Mouse (Mus musculus): Measurements from ENCODE around the gene Olfr433. TPM values are rescaled to one million over a fixed set of nuclear protein-coding genes. Genes with fewer than 3 reads are reported as not detected.
"Not testable (repeated sequence)": the region's sequence is repeated elsewhere in the genome, so short reads cannot be mapped to it uniquely, and the experiment has no call there.

Olfr433 gene
- under 1 TPM in 1 of 2 experiments, not detected in 1; 0.15 TPM for polyA plus RNA-seq (2017; shearing (Covaris generic))

DNA sequence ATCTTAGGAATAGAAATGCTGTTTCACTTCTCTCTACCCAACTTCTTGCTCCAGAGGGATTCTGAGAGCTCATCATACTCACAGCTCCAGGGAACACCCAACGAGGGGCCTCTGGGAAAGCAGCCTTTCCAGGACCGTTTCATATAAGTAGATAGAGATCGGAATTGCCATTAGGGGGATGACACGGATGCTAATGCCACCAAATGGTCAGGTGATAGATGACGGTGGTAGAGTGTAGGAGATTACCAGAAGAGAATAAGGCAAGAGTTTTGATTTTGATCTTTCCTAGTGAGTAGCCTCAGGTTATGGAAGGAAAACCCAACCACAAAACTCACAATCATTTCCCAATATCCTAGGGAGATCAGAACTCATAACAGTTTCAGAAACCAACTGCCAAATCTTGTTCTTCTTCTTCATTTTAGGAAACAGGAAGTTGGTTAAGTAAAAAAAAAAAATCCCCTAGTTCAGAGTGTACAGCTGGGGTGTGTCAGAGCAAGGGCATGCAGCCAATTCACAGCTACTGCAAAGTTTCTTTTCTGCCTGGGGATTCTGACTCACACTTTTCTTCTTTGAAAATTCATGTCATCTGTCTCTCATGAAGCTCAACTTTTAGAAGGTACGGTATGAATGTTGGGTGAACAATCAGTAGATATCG is at the start of gene Olfr433:
Olfr433 (plus strand) TSS at position 183 of the 655 bp plus-strand sequence.
- ATAC-seq: peak; percentile 97

DNA sequence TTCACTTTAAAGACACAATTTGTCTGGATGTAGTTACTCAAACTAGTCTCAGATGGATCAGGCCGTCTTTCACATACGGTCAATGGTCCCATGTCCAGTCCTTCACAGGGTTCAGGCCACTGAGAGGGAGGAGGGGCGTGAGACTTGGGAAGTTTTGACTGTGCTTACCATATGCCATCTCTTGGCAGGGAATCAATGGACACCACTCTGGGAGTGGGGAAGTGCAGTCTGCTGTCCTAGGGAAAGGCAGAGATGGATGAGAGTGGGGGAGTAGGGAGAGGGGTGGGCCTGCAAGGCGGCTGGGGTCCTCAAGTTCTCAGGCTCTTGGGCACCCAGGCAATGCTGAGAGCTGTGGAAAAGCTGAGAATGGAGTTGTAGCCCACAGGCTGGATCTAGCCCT is 45.5 kb upstream of the Olfr433 start:
- no peak for ATAC-seq

DNA sequence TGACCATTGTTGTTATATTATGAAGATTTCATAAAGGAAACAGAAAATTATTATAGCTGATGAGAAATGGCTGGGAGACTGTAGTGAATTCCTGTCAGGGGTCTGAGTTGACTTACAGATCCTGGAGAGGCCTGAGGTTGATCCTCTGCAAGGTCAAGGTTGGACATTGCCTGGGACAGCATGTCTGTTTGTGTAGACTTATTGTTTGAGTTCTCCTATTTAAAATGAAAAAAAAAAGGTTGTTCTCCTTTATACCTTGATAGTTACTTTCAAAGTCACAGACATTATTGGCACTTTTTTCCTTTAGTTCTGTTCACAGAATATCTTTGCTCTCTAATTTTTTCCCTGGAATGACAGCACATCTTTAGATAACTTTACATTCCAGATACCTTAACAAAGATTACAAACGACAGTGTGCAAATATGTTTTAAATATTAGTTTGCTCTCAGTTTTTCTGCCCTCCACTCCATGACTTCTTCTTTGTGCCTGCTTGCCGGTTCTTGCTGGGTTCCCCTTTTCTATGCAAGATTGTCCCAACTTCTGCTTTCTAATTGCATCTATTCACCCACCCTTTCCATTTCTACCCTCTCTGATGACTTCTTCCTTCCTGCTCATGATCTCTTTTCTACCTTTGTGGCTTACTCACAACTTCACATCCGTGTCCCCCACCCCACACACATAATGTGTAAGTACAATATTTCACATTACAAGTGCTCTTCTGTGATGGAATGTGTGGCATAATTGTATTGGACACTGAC is 36.0 kb upstream of the Olfr433 start:
- not testable (repeated sequence) for ATAC-seq

DNA sequence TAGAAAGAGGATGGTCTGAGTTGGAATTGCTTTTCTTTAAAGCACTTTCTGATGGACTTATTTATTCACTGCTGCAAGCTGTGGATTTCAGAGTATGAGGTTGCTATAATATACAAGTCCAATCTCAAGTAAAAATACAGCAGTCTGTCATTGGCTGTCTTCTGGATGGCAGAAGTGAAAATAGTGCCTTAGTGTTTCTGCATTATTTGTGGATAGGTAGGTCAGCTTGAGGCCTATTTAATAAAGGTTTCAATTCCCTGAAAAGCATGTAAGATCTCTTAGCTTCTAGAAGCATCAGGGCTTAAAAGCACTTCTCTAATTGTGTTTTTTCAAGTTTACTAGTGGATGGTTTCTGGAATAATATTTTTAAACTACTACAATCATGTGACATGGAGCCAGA is 33.5 kb upstream of the Olfr433 start:
- not testable (repeated sequence) for ATAC-seq

DNA sequence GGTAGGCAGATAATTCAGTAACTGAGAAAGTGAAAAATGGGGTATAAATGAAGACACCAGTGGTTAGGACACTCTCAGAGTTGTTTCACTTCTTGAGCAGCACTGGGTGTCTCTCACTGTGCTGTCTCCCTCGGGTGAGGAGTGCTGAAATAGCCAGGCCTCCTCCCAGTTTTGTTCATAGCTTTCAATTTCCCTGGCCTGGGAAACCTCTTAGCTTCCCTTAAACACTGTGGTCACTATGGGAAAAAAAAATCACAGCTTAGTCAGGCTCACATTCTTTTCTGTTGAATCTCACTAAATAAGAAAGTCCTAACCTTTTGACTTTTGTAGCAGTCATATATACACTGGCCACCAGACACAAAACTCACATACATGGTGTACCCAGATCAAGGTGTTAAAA is 8.8 kb upstream of the Olfr433 start, which contains the start of gene Ifi205:
Ifi205 (minus strand) TSS at position 113 of the 400 bp plus-strand sequence.
- no peak for ATAC-seq

DNA sequence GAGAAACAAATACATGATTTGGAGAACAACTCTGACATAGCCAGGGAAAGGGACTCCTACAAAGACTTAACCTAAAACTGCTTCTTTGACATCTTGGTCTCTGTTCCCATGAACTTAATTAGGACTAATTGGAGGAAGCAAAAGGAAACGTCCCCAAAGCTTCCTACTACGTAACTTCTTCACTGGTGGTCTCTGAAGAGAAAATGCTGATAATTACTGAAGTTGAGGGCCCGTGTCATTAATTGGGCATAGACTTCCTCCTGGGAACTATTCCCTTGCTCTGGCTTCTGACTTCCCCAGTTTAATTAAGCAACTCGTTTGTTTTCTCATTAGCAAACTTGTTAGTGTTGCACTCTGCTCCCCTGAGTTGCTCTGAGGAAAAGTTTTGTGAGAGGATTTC is 4.7 kb upstream of the Olfr433 start:
- no peak for ATAC-seq

DNA sequence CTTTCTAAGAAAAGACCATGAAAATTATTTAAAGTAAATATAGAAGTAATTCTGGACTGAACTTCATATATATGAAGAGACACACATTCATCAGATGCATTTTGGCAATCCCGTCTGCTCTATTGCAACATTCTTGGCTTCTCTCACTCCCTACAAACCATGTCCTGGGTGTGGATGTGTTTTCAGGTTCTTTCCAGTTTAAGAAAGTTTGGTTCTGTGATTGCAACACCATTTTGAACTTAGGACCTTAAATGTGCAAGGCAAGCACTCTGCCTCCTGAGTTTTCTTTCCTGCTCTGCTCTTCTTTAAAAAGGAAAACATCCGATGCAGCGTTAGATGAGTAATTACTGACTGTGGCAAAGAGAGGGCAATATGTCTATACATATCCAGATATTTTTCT is 2.0 kb upstream of the Olfr433 start:
- ATAC-seq: no peak

DNA sequence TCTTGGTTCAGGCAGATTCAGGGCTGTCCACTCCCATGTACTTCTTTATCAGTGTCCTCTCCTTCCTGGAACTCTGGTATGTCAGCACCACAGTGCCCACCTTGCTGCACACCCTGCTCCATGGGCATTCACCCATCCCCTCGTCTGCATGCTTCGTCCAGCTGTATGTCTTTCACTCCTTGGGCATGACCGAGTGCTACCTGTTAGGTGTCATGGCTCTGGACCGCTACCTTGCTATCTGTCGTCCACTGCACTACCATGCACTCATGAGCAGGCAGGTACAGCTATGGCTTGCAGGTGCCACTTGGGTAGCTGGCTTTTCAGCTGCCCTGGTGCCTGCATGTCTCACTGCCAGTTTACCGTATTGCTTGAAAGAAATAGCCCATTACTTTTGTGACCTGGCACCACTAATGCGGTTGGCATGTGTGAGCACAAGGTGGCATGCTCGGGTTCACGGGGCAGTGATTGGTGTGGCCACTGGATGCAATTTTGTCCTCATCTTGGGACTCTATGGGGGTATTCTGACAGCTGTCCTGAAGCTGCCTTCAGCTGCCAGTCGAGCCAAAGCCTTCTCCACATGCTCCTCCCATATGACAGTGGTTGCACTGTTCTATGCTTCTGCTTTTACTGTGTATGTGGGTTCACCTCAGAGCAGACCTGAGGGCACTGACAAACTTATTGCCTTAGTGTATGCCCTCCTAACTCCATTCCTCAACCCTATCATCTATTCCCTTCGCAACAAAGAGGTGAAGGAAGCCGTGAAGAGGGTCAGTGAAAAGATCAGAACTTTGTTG is 1.8 kb downstream of the Olfr433 start:
- ATAC-seq: not testable (repeated sequence)

DNA sequence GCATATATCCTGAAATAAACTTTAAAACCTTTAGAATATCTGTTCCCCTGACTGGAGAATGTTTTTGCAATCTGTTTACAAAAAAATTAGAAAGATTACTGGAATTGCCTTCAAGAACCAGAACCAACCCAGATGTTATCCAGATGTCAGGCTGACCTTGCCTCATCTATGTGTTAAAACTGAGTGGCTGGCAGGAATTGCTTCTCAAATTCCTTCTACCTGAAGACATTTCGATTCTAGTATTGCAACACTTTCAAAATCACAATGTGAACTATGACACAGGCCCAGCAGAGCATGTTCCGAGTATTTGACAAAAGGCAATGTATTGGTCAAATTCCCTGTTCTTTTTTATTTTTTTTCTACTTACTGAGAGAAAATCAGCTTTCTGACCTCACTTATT is 3.9 kb downstream of the Olfr433 start:
- no peak for ATAC-seq

DNA sequence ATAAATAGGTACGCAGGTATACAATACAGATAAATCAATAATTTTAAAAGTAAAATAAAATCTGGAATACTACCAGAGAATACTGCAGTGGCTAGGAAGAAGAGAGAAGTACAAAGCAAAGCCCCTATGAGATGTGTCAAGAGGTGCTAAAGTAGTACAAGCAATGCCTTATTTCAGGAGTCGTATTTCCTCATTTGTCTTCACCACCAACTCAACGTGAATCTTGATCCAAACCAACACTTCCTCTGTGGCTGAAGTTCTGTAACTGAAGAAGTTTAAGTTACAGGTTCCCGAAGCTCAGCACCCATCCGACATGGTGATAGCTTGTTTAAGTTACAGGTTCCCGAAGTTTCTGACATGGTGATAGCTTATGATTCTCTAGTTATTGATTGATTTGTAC is 7.7 kb downstream of the Olfr433 start:
- not testable (repeated sequence) for ATAC-seq

DNA sequence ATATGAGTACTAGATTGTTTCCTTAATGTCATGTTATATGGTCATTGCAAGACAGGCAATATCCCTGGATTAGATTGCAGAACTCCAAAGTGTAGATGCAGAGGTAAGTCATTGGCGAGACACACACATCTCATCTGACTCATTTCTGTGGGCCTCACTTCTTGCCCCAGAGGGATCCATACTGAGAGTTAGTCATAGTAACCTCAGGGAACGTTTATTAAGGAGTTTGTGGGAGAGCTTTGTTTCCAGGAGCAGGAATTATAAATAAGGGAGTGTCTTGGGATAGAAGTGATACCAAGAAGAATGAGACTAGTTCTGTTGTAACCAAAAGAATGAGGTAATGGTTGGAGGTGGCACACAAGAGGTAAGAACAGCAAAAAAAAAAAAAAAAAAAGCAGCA is 8.4 kb downstream of the Olfr433 start, which contains the start of gene Olfr432:
Olfr432 (plus strand) TSS at position 313 of the 400 bp plus-strand sequence.
- ATAC-seq: no peak

DNA sequence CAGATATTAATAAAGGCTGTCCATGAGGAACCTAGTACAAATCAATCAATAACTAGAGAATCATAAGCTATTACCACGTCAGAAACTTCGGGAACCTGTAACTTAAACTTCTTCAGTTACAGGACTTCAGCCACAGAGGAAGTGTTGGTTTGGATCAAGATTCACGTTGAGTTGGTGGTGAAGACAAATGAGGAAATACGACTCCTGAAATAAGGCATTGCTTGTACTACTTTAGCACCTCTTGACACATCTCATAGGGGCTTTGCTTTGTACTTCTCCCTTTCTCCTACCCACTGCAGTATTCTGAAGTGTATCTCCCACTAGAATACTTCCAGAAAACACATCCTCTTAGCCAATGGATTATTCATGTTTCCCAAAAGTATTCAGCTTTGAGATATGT is 8.9 kb downstream of the Olfr433 start:
- not testable (repeated sequence) for ATAC-seq

DNA sequence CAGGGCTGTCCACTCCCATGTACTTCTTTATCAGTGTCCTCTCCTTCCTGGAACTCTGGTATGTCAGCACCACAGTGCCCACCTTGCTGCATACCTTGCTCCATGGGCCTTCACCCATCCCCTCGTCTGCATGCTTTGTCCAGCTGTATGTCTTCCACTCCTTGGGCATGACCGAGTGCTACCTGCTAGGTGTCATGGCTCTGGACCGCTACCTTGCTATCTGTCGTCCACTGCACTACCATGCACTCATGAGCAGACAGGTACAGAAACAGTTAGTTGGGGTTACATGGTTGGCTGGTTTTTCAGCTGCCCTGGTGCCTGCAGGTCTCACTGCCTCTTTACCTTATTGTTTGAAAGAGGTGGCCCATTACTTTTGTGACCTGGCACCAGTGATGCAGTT is 10.0 kb downstream of the Olfr433 start:
- ATAC-seq: no peak

DNA sequence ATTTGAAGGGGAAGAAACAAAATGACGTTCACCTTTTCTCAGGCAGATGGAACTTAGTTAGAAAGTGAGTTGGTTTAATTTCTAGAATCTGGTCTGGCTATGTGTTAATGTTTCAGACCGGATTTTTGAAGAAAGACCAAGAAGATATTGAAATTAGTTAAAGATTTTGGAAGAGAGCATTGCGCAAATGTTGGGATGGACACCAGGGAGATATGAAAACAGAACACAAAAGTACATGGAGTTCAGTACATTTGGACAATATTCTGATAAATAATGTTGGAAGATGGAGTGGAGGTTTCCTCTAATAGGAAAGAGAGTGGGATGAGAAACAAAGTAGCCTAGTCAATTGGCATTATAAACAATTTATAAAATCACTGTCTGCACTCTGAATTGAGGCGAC is 11.0 kb downstream of the Olfr433 start:
- no peak for ATAC-seq

DNA sequence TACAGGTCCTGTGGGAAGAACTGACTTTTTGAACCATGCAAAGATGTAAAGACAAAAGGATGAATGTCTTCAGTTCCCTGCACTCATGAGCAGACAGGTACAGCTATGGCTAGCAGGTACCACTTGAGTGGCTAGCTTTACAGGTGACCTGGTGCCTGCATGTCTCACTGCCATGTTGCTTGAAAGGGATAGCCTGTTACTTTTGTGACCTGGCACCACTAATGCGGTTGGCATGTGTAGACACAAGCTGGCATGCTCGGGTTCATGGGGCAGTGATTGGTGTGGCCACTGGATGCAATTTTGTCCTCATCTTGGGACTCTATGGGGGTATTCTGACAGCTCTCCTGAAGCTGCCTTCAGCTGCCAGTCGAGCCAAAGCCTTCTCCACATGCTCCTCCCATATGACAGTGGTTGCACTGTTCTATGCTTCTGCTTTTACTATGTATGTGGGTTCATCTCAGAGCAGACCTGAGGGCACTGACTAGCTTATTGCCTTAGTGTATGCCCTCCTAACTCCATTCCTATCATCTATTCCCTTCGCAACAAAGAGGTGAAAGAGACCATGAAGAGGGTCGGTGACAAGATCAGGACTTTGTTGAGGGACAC is 11.5 kb downstream of the Olfr433 start:
- ATAC-seq: no peak

DNA sequence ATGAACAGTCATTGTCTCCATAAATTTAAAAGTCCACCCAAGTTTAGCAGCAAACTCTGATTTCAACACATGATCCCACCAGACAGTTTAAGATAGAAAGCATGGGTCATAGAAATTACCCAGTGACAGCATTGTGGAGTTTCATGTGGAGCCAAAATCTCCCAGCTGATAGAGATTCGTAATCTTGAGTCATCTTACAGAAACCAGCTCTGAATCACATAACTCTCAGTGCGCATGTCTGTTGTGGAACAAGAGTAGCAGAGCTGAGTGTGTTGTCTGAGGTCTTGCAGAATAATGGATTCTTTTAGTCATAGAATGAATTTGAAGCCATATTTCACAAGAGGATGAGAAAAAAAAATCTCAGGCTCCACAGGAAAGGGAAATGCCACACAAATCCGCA is 12.5 kb downstream of the Olfr433 start:
- ATAC-seq: no peak

DNA sequence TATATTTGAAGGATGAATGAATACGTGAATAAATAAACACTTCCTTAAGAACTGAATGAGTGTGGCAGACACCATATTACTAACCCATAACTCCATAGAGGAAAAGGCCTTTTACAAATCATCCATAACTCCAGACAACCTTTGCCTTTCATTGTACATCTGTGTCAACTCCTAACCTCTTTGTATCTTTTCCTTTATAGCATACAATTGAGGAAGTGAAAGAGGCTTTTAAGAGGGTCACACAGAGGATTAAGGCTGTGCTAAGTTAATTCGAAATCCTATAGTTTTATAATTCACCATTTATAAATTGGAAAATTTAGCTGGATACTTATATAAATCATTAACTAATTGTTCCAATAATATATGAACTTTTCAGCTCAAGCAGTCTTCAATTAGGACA is 14.7 kb downstream of the Olfr433 start:
- no peak for ATAC-seq

DNA sequence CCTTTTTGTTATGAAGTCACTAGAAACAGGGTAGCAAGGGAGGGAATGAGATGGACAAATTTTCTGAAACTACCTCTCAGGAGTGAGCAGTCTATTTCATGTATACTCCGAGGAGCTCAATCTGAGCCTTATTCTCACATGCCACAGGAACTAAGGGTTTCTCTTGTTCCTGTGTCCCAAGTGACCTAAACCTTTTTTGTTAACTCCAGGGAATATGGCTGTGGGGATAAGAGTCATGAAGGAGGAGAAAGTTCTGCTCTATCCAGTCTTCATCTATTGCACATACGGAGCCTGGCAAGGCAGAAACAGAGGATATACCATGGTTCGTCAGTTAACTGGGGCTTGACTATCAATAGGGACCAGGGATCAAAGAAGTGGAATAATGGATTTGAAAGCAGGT is 25.8 kb downstream of the Olfr433 start, which contains the start of gene Olfr430:
Olfr430 (plus strand) TSS at position 301 of the 400 bp plus-strand sequence.
- no peak for ATAC-seq

DNA sequence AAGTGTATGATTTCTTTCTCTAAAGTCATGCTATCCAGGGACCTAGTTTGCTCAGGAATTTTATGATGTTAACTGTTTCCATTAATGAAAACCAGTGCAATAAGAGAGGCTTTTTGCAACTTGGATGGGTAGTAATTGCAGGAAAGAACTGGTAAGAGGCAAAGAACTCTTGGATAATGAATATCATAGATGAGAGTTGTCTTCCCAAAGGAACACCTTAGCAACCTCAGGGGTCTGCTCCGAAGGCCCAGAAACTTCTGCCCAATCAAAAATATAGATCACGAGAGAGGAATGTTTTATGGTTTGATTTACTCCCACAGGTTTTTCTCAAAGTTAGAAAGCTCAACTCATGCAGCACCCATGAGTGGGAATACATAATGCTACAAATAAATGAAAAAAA is 43.5 kb downstream of the Olfr433 start, which contains the start of gene Olfr429:
Olfr429 (plus strand) TSS at position 301 of the 400 bp plus-strand sequence.
- ATAC-seq: no peak

All from activated CD4-positive, CD25-positive, alpha-beta regulatory T cell, adult 4 months (primary cell).